Mouse (Mus musculus): ENCODE data around the gene Tpm1.

Tpm1 gene

DNA sequence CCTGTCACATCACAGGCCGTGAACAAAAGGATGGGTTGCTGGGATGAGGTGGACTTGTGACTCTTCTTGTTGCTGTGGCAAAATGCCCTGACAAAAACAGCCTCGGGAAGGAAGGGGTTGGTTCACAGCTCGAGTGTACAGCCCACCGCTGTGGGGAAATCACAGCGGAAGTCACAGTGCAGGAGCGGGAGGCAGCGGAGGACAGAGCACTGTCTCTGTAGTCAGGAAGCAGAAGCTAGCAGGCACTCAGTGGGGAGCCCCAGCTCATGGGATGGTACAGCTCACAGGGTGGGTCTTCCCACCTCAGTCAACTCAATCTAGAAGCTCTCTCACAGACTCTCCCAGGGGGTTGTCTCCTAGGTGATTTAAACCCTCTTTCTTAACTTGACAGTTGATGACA is 63.8 kb downstream of the Tpm1 start:
- no peak for DNase-seq (ENCODE audit: low spot score)

DNA sequence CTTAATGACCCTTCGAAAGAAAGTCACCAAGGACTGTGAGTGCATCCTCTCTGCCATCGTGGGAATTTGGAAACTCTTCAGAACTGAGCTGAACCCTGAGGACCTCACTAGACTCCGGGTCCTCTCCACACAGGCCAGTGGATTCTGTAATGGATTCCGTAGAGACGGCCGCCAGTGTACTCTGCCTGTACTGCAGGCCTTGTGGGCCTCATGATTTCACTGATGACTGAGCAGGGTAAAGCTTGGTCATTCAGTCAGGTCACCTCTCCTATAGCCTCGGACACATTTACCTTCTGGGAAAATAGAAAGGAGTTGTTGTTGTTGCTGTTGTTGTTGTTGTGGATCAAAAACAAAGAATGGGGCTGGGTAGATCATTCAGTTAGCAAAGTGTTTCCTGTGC is 67.1 kb downstream of the Tpm1 start:
- no peak for DNase-seq (ENCODE audit: low spot score)

DNA sequence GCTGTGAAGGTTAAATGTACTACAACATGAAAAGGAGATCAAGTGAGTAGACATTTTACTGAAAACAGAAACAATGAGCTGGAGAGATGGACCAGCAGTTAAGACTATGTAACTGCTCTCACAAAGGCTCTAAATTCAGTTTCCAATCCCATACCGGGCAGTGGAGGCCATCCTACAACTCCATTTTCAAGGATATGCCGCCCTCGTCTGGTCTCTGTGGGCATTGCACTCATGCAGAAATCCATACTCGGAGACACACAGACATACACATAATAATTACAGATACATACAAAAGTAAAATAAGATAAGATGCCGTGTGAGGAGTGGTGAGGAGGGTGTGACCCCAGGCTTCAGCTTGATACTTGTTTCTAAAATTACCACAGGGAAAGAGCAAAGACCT is 68.7 kb downstream of the Tpm1 start:
- peak; percentile 77 for DNase-seq (ENCODE audit: low spot score)

DNA sequence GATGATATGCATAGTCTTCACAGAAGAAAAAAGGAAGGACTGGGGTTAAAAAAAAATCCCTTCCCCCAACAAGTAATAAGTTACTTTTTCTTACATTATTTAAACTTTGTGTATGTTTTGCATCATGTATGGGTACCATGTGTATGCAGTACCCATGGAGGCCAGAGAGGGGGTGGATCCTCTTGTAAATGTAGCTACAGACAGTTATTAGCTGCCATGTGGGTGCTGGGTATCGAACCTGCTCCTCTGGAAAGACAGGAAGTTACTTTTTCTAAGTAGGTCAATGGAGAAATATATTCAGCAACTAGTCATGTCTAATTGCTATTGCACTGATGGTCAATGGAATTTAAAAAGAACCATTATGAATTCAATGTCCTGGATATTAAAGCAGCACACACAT is 70.7 kb downstream of the Tpm1 start:
- DNase-seq (ENCODE audit: low spot score): no peak

DNA sequence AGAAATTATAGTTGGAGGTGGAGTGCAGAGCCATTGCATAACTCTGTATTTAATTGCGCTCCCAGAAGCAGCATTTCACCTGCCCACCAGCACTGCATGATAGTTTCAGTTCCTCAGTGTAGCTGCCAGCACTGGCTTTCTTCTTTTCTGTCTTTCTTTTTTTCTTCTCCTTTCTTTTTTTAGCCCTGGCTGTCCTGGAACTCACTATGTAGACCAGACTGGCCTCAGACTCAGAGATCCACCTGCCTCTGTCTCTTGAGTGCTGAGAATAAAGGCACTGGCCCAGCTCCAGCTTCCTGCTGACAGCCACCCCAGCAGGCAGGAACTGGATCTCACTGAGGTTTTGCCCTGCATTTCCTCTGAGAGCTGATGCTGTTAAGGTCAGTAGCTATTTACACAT is 71.2 kb downstream of the Tpm1 start:
- no peak for DNase-seq (ENCODE audit: low spot score)

DNA sequence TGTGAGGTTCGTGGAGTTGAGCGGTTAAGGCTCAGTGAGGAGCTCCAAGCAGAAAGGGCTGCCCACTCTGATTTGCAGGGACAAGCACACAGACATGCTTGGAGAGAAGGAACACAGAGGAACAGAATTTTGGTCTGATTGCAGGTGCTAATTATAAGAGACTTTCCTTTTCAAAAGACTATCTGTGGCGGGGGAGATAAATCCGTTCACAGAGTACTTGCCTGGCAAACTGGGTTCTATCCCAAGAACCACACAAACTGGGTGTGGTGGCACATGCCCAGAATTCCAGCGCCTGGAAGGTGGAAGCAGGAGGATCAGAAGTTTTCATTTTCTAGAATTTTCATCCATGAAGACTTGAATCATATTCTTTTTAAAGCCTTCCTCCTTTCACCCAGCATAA is 72.1 kb downstream of the Tpm1 start:
- DNase-seq (ENCODE audit: low spot score): no peak

DNA sequence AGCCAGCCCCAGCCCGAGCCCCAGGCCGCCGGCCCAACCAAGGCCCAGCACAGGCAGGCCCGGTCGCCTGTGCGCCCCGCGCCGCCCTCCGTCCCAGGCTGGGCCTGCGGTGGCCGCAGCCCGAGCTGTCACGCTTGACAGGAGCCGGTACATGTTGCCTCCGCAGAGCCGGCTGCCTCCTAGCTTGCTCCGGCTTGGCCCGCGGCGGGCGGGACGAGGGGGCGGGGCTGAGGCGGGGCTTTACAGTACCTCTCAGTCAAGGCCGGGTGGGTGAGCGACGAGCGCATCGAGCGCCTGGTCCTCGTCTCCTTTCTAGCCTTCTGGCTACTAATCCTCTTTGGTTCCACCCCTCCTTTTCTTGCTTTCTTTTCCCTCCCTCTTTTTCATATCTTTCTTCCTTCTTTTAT is 74.0 kb downstream of the Tpm1 start, which contains the start of gene Lactb:
Gene Lactb (minus strand): TSS at position 246 of the 407 bp plus-strand sequence.
- DNase-seq (ENCODE audit: low spot score): peak; percentile 97

DNA sequence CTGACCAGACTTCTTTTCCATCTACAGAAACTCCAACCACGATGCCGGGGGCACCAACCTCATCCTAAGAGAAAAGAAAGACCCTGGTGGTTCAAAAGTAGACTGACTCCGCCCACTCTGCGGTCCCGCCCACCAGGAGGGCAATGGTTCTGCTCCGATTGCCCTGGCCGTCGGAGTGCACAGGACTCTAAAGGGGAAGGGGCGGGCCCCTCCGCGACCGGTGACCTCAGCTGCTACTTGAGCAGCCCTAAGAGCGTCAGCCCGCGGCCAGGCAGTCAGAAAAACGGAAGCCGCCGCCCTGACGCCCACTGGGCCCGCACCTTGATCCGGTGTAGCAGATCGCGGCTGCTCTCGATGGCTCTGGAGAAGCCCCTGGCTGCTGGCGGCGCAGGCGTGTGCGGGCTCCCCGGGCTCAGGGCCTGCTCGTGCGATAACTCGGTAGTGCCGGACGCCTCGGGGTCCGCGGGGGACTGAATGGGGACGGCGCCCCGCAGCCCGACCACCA is 74.4 kb downstream of the Tpm1 start:
- peak; percentile 73 for DNase-seq (ENCODE audit: low spot score)

All from urinary bladder, postnatal 14 days (tissue).